Mouse (Mus musculus) hindbrain, embryonic 11.5 days (tissue): ENCODE data around the gene Clip3. TPM values are rescaled to one million over a fixed set of nuclear protein-coding genes. Genes with fewer than 3 reads are reported as not detected.

Source experiments
- ATAC-seq: fragments of 200-750 bp; cut with Nextera tagmentation; 2 replicates; pipeline ENCODE4 v1.8.0; 2017; ENCODE audit warnings: mild to moderate bottlenecking, moderate TSS enrichment, moderate library complexity; ENCODE audit not compliant: low FRiP score
- DNase-seq: peaks from one replicate; pipeline ENCODE4 v3.0.0-alpha.2; 2015; ENCODE audit warnings: low spot score
- H3K27ac ChIP-seq: fragments of 300-500 bp; sonication (generic); 2 replicates; pipeline ENCODE4 v1.5.1; 2014; ENCODE audit warnings: mild to moderate bottlenecking, low read depth, low read length
- H3K27me3 ChIP-seq: fragments of 300-500 bp; sonication (generic); 2 replicates; pipeline ENCODE4 v1.6.1; 2014; ENCODE audit warnings: mild to moderate bottlenecking, low read length, moderate library complexity, mixed read lengths; ENCODE audit not compliant: control insufficient read depth, insufficient read depth
- H3K36me3 ChIP-seq: fragments of 300-500 bp; sonication (generic); 2 replicates; pipeline ENCODE4 v1.6.1; 2014; ENCODE audit warnings: mild to moderate bottlenecking, low read length, moderate library complexity, mixed read lengths; ENCODE audit not compliant: control insufficient read depth, insufficient read depth
- H3K4me1 ChIP-seq: fragments of 300-500 bp; sonication (generic); replicated peaks from 2 replicates; pipeline ENCODE4 v1.6.1; 2014; ENCODE audit warnings: low read length, mixed read lengths; ENCODE audit not compliant: control insufficient read depth, insufficient read depth
- H3K4me2 ChIP-seq: fragments of 300-500 bp; sonication (generic); replicated peaks from 2 replicates; pipeline ENCODE4 v1.6.1; 2014; ENCODE audit warnings: mild to moderate bottlenecking, low read depth, low read length
- H3K4me3 ChIP-seq: fragments of 300-500 bp; sonication (generic); 2 replicates; pipeline ENCODE4 v1.5.1; 2014; ENCODE audit warnings: low read depth, low read length
- H3K9ac ChIP-seq: fragments of 300-500 bp; sonication (generic); 2 replicates; pipeline ENCODE4 v1.6.1; 2014; ENCODE audit warnings: low read depth, low read length
- H3K9me3 ChIP-seq: fragments of 300-500 bp; sonication (generic); 2 replicates; pipeline ENCODE4 v1.6.1; 2016; ENCODE audit warnings: low read length; ENCODE audit not compliant: control insufficient read depth
- WGBS: fragments of 180-500 bp; shearing (Covaris S2); extraction: QIAGEN DNeasy Blood & Tissue Kit; methylation state at CpG from one replicate; pipeline ENCODE4 v1.1.7; 2014; 5-methylcytosine and 5-hydroxymethylcytosine counted together
- polyA plus RNA-seq: library from polyadenylated mRNA; unstranded; fragments of >200 nt; fragmentation: Nextera tagmentation; extraction: Ambion mirVana; gene quantifications from 2 replicates; pipeline ENCODE4 v1.2.1, GENCODE M21; 2014

The Clip3 gene
- 66.7 and 78.4 TPM in 2 replicates for polyA plus RNA-seq

GRCm38 (mm10) chr7:30291215-30292131, at the start of gene Clip3:
TSS of gene Clip3 (plus strand) at chr7:30291728.
- Histone ChIP-seq H3K36me3 (0 out of 2 replicates have a peak, but pooled peaks cover 2% of the 10 kb centered on the region), H3K4me1 (peaks cover 4% of the 10 kb centered on the region; the same call in 1 of the 2 replicates)

GRCm38 (mm10) chr7:30251956-30252954, 39.3 kb upstream of the Clip3 start:
- Histone ChIP-seq H3K4me1 (no peaks in the 10 kb centered on the region), H3K9ac (no peak overlapping the region), H3K9me3 (no peaks in the 10 kb centered on the region), H3K36me3 (0 out of 2 replicates have a peak, but pooled peaks cover 2% of the 10 kb centered on the region), H3K4me2 (no peak overlapping the region), H3K4me3 (no peak overlapping the region), H3K27me3 (no peaks in the 10 kb centered on the region), H3K27ac (no peak overlapping the region)
- ATAC-seq (no peak), DNase-seq (no peak)
- 89% methylated on average over 12 of the region's 12 CpGs for WGBS

More at GRCm38 (mm10) chr7:30291215-30292131, at the start of gene Clip3:
- peak; percentile 88 for DNase-seq
- Histone ChIP-seq H3K9me3 (no peaks in the 10 kb centered on the region), H3K4me2 (peak within 1 kb of the TSS; percentile 78), H3K27ac (no peak within 1 kb of the TSS), H3K27me3 (no peaks in the 10 kb centered on the region), H3K9ac (peak within 1 kb of the TSS; percentile 89), H3K4me3 (peak within 1 kb of the TSS; percentile 90)
- ATAC-seq: peak; percentile 82
- 7% methylated on average over 34 of the region's 35 CpGs for WGBS

- ATAC-seq: no peak
- Histone ChIP-seq H3K27ac (no peak overlapping the region), H3K9me3 (no peaks in the 10 kb centered on the region), H3K4me1 (no peaks in the 10 kb centered on the region), H3K9ac (no peak overlapping the region), H3K27me3 (no peaks in the 10 kb centered on the region), H3K4me2 (no peak overlapping the region), H3K36me3 (0 out of 2 replicates have a peak, but pooled peaks cover 2% of the 10 kb centered on the region), H3K4me3 (no peak overlapping the region)
- WGBS: 85% methylated on average over 2 of the region's 2 CpGs
- no peak for DNase-seq
These were observed 26.5 kb upstream of the Clip3 start for GRCm38 (mm10) chr7:30265041-30265440.

- no peak overlapping the region for H3K27ac ChIP-seq
- 93% methylated on average over 5 of the region's 5 CpGs for WGBS
- ATAC-seq (no peak), DNase-seq (no peak)
- H3K4me1 ChIP-seq: no peaks in the 10 kb centered on the region
- 0 out of 2 replicates have a peak, but pooled peaks cover 2% of the 10 kb centered on the region for H3K36me3 ChIP-seq
- no peak overlapping the region for H3K9ac ChIP-seq
- no peak overlapping the region for H3K4me3 ChIP-seq
- H3K4me2 ChIP-seq: no peak overlapping the region
- no peaks in the 10 kb centered on the region for H3K9me3 ChIP-seq
- no peaks in the 10 kb centered on the region for H3K27me3 ChIP-seq
These were observed 26.0 kb upstream of the Clip3 start for GRCm38 (mm10) chr7:30265531-30265930.

GRCm38 (mm10) chr7:30265935-30266334, 25.6 kb upstream of the Clip3 start:
- Histone ChIP-seq H3K9me3 (no peaks in the 10 kb centered on the region), H3K36me3 (0 out of 2 replicates have a peak, but pooled peaks cover 2% of the 10 kb centered on the region), H3K9ac (no peak overlapping the region), H3K4me3 (no peak overlapping the region), H3K27ac (no peak overlapping the region), H3K27me3 (no peaks in the 10 kb centered on the region), H3K4me1 (no peaks in the 10 kb centered on the region), H3K4me2 (no peak overlapping the region)
- ATAC-seq (no peak), DNase-seq (no peak)
- WGBS: 93% methylated on average over 7 of the region's 7 CpGs

- no peaks in the 10 kb centered on the region for H3K27me3 ChIP-seq
- no peaks in the 10 kb centered on the region for H3K4me1 ChIP-seq
- no peaks in the 10 kb centered on the region for H3K9me3 ChIP-seq
- no peak overlapping the region for H3K9ac ChIP-seq
- no peak overlapping the region for H3K4me3 ChIP-seq
- H3K36me3 ChIP-seq: 0 out of 2 replicates have a peak, but pooled peaks cover 2% of the 10 kb centered on the region
- ATAC-seq (no peak), DNase-seq (no peak)
- no peak overlapping the region for H3K4me2 ChIP-seq
- WGBS: 87% methylated on average over 3 of the region's 3 CpGs
- H3K27ac ChIP-seq: no peak overlapping the region
These were observed 24.7 kb upstream of the Clip3 start for GRCm38 (mm10) chr7:30266780-30267179.

GRCm38 (mm10) chr7:30269641-30270040, 21.9 kb upstream of the Clip3 start:
- Histone ChIP-seq H3K36me3 (no peaks in the 10 kb centered on the region), H3K4me1 (no peaks in the 10 kb centered on the region), H3K9ac (no peak overlapping the region), H3K9me3 (no peaks in the 10 kb centered on the region), H3K27me3 (no peaks in the 10 kb centered on the region), H3K4me2 (no peak overlapping the region), H3K27ac (no peak overlapping the region), H3K4me3 (no peak overlapping the region)
- no peak for DNase-seq
- ATAC-seq: no peak
- WGBS: 92% methylated on average over 4 of the region's 4 CpGs

- no peak overlapping the region for H3K9ac ChIP-seq
- no peak for ATAC-seq
These were observed 17.1 kb upstream of the Clip3 start for GRCm38 (mm10) chr7:30274383-30274782.

More at GRCm38 (mm10) chr7:30274383-30274782, 17.1 kb upstream of the Clip3 start:
- Histone ChIP-seq H3K27ac (no peak overlapping the region), H3K4me1 (no peaks in the 10 kb centered on the region), H3K9me3 (no peaks in the 10 kb centered on the region), H3K27me3 (no peaks in the 10 kb centered on the region), H3K4me2 (no peak overlapping the region), H3K36me3 (no peaks in the 10 kb centered on the region), H3K4me3 (no peak overlapping the region)
- no peak for DNase-seq
- 86% methylated on average over 6 of the region's 6 CpGs for WGBS
